Mouse (Mus musculus): Measurements from ENCODE around the gene Ccdc86. TPM values are rescaled to one million over a fixed set of nuclear protein-coding genes. Genes with fewer than 3 reads are reported as not detected.

Ccdc86 gene
- 10 to 100 TPM in 1 of 2 experiments, 1 to 10 TPM in 1; 7.9 to 11.1 TPM for polyA plus RNA-seq (2017; shearing (Covaris generic))

GRCm38 (mm10) chr19:10949112-10949511 is at the start of gene Ccdc86:
TSS of gene Ccdc86 (minus strand) at chr19:10949266.
- peak; percentile 96 for ATAC-seq

GRCm38 (mm10) chr19:10993150-10993549 is 44.1 kb upstream of the Ccdc86 start, which contains the start of gene Ms4a15:
TSS of gene Ms4a15 (minus strand) at chr19:10993250.
- ATAC-seq: no peak

GRCm38 (mm10) chr19:10991911-10992310 is 42.8 kb upstream of the Ccdc86 start:
- no peak for ATAC-seq

- no peak for ATAC-seq
Observed at GRCm38 (mm10) chr19:10990751-10991150, 41.7 kb upstream of the Ccdc86 start.

GRCm38 (mm10) chr19:10988563-10988962 is 39.5 kb upstream of the Ccdc86 start:
- no peak for ATAC-seq

GRCm38 (mm10) chr19:10985889-10986288 is 36.8 kb upstream of the Ccdc86 start:
- ATAC-seq: no peak

GRCm38 (mm10) chr19:10984551-10984950 is 35.5 kb upstream of the Ccdc86 start:
- ATAC-seq: no peak

- ATAC-seq: no peak
Observed at GRCm38 (mm10) chr19:10983146-10983545, 34.1 kb upstream of the Ccdc86 start.

- ATAC-seq: no peak
Observed at GRCm38 (mm10) chr19:10980210-10980609, 31.1 kb upstream of the Ccdc86 start.

- peak; percentile 94 for ATAC-seq
Observed at GRCm38 (mm10) chr19:10979184-10980168, 30.4 kb upstream of the Ccdc86 start.

GRCm38 (mm10) chr19:10976318-10976717 is 27.3 kb upstream of the Ccdc86 start:
- no peak for ATAC-seq

- ATAC-seq: no peak
Observed at GRCm38 (mm10) chr19:10975187-10975586, 26.1 kb upstream of the Ccdc86 start.

GRCm38 (mm10) chr19:10974238-10974865 is 25.3 kb upstream of the Ccdc86 start, which contains the start of gene Ms4a10:
TSS of gene Ms4a10 (minus strand) at chr19:10974670.
- no peak for ATAC-seq

GRCm38 (mm10) chr19:10973187-10973586 is 24.1 kb upstream of the Ccdc86 start:
- ATAC-seq: no peak

- no peak for ATAC-seq
Observed at GRCm38 (mm10) chr19:10972660-10973059, 23.6 kb upstream of the Ccdc86 start.

GRCm38 (mm10) chr19:10970457-10970856 is 21.4 kb upstream of the Ccdc86 start:
- ATAC-seq: no peak

- no peak for ATAC-seq
Observed at GRCm38 (mm10) chr19:10968578-10968977, 19.5 kb upstream of the Ccdc86 start.

GRCm38 (mm10) chr19:10965721-10966120 is 16.7 kb upstream of the Ccdc86 start:
- no peak for ATAC-seq

- no peak for ATAC-seq
Observed at GRCm38 (mm10) chr19:10959978-10960346, 10.9 kb upstream of the Ccdc86 start.

GRCm38 (mm10) chr19:10959085-10959977 is 10.3 kb upstream of the Ccdc86 start:
- ATAC-seq: peak; percentile 59

- no peak for ATAC-seq
Observed at GRCm38 (mm10) chr19:10952021-10952939, 3.2 kb upstream of the Ccdc86 start.
